Mouse (Mus musculus) erythroblast, embryonic 14.5 days (primary cell): Measurements from ENCODE around the gene Gipc2.

Experiments
- GATA1 ChIP-seq: IDR thresholded peaks from 2 replicates; pipeline ENCODE4 v1.6.1; 2012; ENCODE audit warnings: low read length, inconsistent platforms, mixed read lengths
- TAL1 ChIP-seq: IDR thresholded peaks from 3 replicates; pipeline ENCODE4 v1.6.1; 2012; ENCODE audit warnings: low read length, inconsistent platforms, mixed read lengths

DNA sequence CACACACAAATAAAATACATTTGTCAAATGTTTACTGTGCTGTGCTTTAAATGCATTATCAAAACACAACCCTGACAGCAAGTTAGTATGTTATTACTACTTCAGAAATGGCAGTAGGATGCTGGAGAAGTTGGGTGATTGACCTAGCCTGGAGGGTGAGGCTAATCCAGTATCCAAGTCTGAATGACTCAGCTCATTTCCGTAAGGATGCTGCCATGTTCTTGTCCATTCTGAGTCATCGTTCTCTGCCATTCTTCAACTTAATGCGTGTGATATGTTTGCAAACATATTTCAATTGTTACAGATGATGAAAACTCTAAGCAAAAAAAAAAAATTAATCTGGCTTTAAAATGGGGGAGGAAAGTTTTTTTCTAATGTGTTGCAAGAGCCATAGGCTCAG is 84.6 kb downstream of the Gipc2 start:
- TF ChIP-seq GATA1 (no peak), TAL1 (no peak)
